Mouse (Mus musculus): ENCODE data around the gene Orai2. TPM values are rescaled to one million over a fixed set of nuclear protein-coding genes. Genes with fewer than 3 reads are reported as not detected.
A peak's percentile ranks its signal among the peaks of the same experiment; 100 is the strongest.

Gene Orai2
- polyA plus RNA-seq, 1 experiment from 2014 or later = 1.3 TPM

GRCm38 (mm10) chr5:136186723-136187122 is 16.2 kb upstream of the Orai2 start:
- H3K36me3 ChIP-seq (ENCODE audit: control insufficient read depth, insufficient read depth, low read length) = peaks cover 89% of the 10 kb centered on the region

DNA sequence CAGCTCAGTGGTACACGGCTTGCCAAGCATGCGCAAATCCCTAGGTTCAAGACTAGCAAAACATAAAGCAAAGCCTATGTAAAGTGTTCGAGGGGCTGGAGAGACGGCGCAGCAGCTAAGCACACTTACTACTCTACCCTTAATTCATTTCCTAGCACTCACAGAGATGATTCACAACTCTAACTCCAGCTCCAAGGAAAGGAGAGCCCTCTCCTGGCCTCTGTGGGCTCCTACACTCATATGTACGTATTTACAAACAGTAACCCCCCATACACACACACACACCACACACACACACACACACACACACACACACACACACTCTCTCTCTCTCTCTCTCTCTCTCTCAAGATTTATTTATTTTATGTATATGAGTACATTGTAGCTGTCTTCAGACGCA is 13.3 kb upstream of the Orai2 start:
- Histone ChIP-seq H3K4me3 (ENCODE audit: control insufficient read depth in 1 of 2, insufficient read depth in 1 of 2, low read depth in 1 of 2, low read length in 2 of 2) (no peak overlapping the region), H3K4me1 (ENCODE audit: control insufficient read depth in 2 of 2, insufficient read depth in 2 of 2, low read length in 2 of 2) (no peaks in the 10 kb centered on the region), H3K27me3 (ENCODE audit: control insufficient read depth, insufficient read depth, low read length) (no peaks in the 10 kb centered on the region), H3K27ac (replicated peaks in 1 of 2; ENCODE audit: control insufficient read depth in 1 of 2, insufficient read depth in 1 of 2, low read depth in 2 of 2, low read length in 2 of 2) (no peak overlapping the region), H3K4me2 (ENCODE audit: low read length) (no peak overlapping the region), H3K36me3 (ENCODE audit: control insufficient read depth, insufficient read depth, low read length) (peaks cover 90% of the 10 kb centered on the region), H3K9me3 (ENCODE audit: control insufficient read depth, low read length) (no peaks in the 10 kb centered on the region), H3K9ac (ENCODE audit: low read length) (no peak overlapping the region)
- no peak for ATAC-seq (ENCODE audit: insufficient number of reproducible peaks, insufficient read depth, low FRiP score, low read depth)
- WGBS = 94% methylated on average over 7 of the region's 7 CpGs

More at GRCm38 (mm10) chr5:136186723-136187122, 16.2 kb upstream of the Orai2 start:
- Histone ChIP-seq H3K27me3 (ENCODE audit: control insufficient read depth, insufficient read depth, low read length) (no peaks in the 10 kb centered on the region), H3K4me2 (ENCODE audit: low read length) (no peak overlapping the region), H3K27ac (replicated peaks in 1 of 2; ENCODE audit: control insufficient read depth in 1 of 2, insufficient read depth in 1 of 2, low read depth in 2 of 2, low read length in 2 of 2) (no peak overlapping the region), H3K9me3 (ENCODE audit: control insufficient read depth, low read length) (no peaks in the 10 kb centered on the region), H3K4me3 (ENCODE audit: control insufficient read depth in 1 of 2, insufficient read depth in 1 of 2, low read depth in 1 of 2, low read length in 2 of 2) (no peak overlapping the region), H3K4me1 (ENCODE audit: control insufficient read depth in 2 of 2, insufficient read depth in 2 of 2, low read length in 2 of 2) (no peaks in the 10 kb centered on the region), H3K9ac (ENCODE audit: low read length) (no peak overlapping the region)
- WGBS = 44% methylated on average over 4 of the region's 4 CpGs
- no peak for ATAC-seq (ENCODE audit: insufficient number of reproducible peaks, insufficient read depth, low FRiP score, low read depth)

DNA sequence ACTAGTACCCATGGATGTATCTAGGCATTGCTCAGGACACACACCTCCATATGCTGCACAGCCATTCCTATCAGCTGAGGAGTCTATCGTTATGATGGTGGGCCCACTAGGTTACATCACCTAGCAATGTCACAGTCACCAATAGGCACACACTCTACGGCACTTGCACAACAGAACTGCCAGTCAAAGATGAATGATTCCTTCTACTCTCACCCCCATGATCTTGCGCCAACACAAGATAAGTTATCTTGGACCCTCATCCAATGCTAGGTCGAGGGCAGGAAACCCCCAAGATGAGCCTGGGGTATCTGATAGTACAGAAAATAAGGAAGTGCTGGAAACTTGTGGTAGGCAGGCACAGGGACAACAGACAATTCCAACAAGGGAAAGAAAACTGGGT is 12.3 kb upstream of the Orai2 start:
- no peak overlapping the region for H3K4me3 ChIP-seq (ENCODE audit: control insufficient read depth in 1 of 2, insufficient read depth in 1 of 2, low read depth in 1 of 2, low read length in 2 of 2)
- peaks cover 87% of the 10 kb centered on the region for H3K36me3 ChIP-seq (ENCODE audit: control insufficient read depth, insufficient read depth, low read length)
- no peaks in the 10 kb centered on the region for H3K27me3 ChIP-seq (ENCODE audit: control insufficient read depth, insufficient read depth, low read length)
- H3K27ac ChIP-seq (replicated peaks in 1 of 2; ENCODE audit: control insufficient read depth in 1 of 2, insufficient read depth in 1 of 2, low read depth in 2 of 2, low read length in 2 of 2) = no peak overlapping the region
- no peaks in the 10 kb centered on the region for H3K4me1 ChIP-seq (ENCODE audit: control insufficient read depth in 2 of 2, insufficient read depth in 2 of 2, low read length in 2 of 2)
- ATAC-seq (ENCODE audit: insufficient number of reproducible peaks, insufficient read depth, low FRiP score, low read depth) = no peak
- no peak overlapping the region for H3K9ac ChIP-seq (ENCODE audit: low read length)
- H3K4me2 ChIP-seq (ENCODE audit: low read length) = no peak overlapping the region
- no peaks in the 10 kb centered on the region for H3K9me3 ChIP-seq (ENCODE audit: control insufficient read depth, low read length)
- WGBS = 73% methylated on average over 4 of the region's 4 CpGs

- ATAC-seq (ENCODE audit: insufficient number of reproducible peaks, insufficient read depth, low FRiP score, low read depth) = no peak
These were observed 11.5 kb upstream of the Orai2 start for GRCm38 (mm10) chr5:136182049-136182448.

DNA sequence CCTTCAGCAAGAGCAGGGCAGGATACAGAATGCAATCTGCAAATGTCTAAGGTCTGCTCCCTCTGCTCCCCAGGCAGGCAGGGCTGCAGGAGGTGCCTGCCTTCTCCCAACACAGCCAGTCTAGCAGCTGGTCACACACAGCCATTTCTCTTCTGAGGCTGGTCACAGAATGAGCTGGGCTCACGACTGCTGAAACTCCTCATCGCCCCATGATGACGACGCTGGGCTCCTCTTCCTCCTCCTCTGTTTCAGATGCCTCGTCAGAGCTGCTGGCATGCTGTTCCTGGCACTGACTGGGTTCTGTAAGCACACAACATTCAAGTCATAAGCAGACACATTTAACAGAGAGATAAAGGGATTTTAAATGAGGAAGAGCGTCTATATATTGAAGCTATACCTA is 10.7 kb upstream of the Orai2 start:
- Histone ChIP-seq H3K4me3 (ENCODE audit: control insufficient read depth in 1 of 2, insufficient read depth in 1 of 2, low read depth in 1 of 2, low read length in 2 of 2) (no peak overlapping the region), H3K4me1 (ENCODE audit: control insufficient read depth in 2 of 2, insufficient read depth in 2 of 2, low read length in 2 of 2) (peaks cover 0 to 4% of the 10 kb centered on the region in 2 experiments; a peak in 2 of 4 replicates), H3K9ac (ENCODE audit: low read length) (no peak overlapping the region), H3K27me3 (ENCODE audit: control insufficient read depth, insufficient read depth, low read length) (no peaks in the 10 kb centered on the region), H3K4me2 (ENCODE audit: low read length) (no peak overlapping the region), H3K36me3 (ENCODE audit: control insufficient read depth, insufficient read depth, low read length) (peaks cover 75% of the 10 kb centered on the region), H3K9me3 (ENCODE audit: control insufficient read depth, low read length) (no peaks in the 10 kb centered on the region), H3K27ac (replicated peaks in 1 of 2; ENCODE audit: control insufficient read depth in 1 of 2, insufficient read depth in 1 of 2, low read depth in 2 of 2, low read length in 2 of 2) (no peak overlapping the region)
- no peak for ATAC-seq (ENCODE audit: insufficient number of reproducible peaks, insufficient read depth, low FRiP score, low read depth)
- 87% methylated on average over 6 of the region's 6 CpGs for WGBS

More at GRCm38 (mm10) chr5:136182049-136182448, 11.5 kb upstream of the Orai2 start:
- WGBS = 84% methylated on average over 6 of the region's 6 CpGs
- no peak overlapping the region for H3K27ac ChIP-seq (replicated peaks in 1 of 2; ENCODE audit: control insufficient read depth in 1 of 2, insufficient read depth in 1 of 2, low read depth in 2 of 2, low read length in 2 of 2)
- peaks cover 0 to 3% of the 10 kb centered on the region in 2 experiments; a peak in 2 of 4 replicates for H3K4me1 ChIP-seq (ENCODE audit: control insufficient read depth in 2 of 2, insufficient read depth in 2 of 2, low read length in 2 of 2)
- no peak overlapping the region for H3K4me3 ChIP-seq (ENCODE audit: control insufficient read depth in 1 of 2, insufficient read depth in 1 of 2, low read depth in 1 of 2, low read length in 2 of 2)
- H3K36me3 ChIP-seq (ENCODE audit: control insufficient read depth, insufficient read depth, low read length) = peaks cover 79% of the 10 kb centered on the region
- H3K9ac ChIP-seq (ENCODE audit: low read length) = no peak overlapping the region
- H3K9me3 ChIP-seq (ENCODE audit: control insufficient read depth, low read length) = no peaks in the 10 kb centered on the region
- no peak overlapping the region for H3K4me2 ChIP-seq (ENCODE audit: low read length)
- H3K27me3 ChIP-seq (ENCODE audit: control insufficient read depth, insufficient read depth, low read length) = no peaks in the 10 kb centered on the region

- no peaks in the 10 kb centered on the region for H3K27me3 ChIP-seq (ENCODE audit: control insufficient read depth, insufficient read depth, low read length)
- no peak overlapping the region for H3K4me3 ChIP-seq (ENCODE audit: control insufficient read depth in 1 of 2, insufficient read depth in 1 of 2, low read depth in 1 of 2, low read length in 2 of 2)
- H3K9ac ChIP-seq (ENCODE audit: low read length) = no peak overlapping the region
- no peaks in the 10 kb centered on the region for H3K9me3 ChIP-seq (ENCODE audit: control insufficient read depth, low read length)
- no peak overlapping the region for H3K4me2 ChIP-seq (ENCODE audit: low read length)
- WGBS = 87% methylated on average over 5 of the region's 5 CpGs
- no peak for ATAC-seq (ENCODE audit: insufficient number of reproducible peaks, insufficient read depth, low FRiP score, low read depth)
- H3K4me1 ChIP-seq (ENCODE audit: control insufficient read depth in 2 of 2, insufficient read depth in 2 of 2, low read length in 2 of 2) = peaks cover 0 to 4% of the 10 kb centered on the region in 2 experiments; a peak in 2 of 4 replicates
- peaks cover 59% of the 10 kb centered on the region for H3K36me3 ChIP-seq (ENCODE audit: control insufficient read depth, insufficient read depth, low read length)
- H3K27ac ChIP-seq (replicated peaks in 1 of 2; ENCODE audit: control insufficient read depth in 1 of 2, insufficient read depth in 1 of 2, low read depth in 2 of 2, low read length in 2 of 2) = no peak overlapping the region
These were observed 9.1 kb upstream of the Orai2 start for GRCm38 (mm10) chr5:136179594-136179993.

- H3K9me3 ChIP-seq (ENCODE audit: control insufficient read depth, low read length) = no peaks in the 10 kb centered on the region
- WGBS = 38% methylated on average over 9 of the region's 9 CpGs
- H3K4me2 ChIP-seq (ENCODE audit: low read length) = no peak overlapping the region
- ATAC-seq (ENCODE audit: insufficient number of reproducible peaks, insufficient read depth, low FRiP score, low read depth) = no peak
- peak overlapping the region in 1 of 2 experiments; percentile 21; a peak in 1 of 4 replicates for H3K27ac ChIP-seq (replicated peaks in 1 of 2; ENCODE audit: control insufficient read depth in 1 of 2, insufficient read depth in 1 of 2, low read depth in 2 of 2, low read length in 2 of 2)
- no peak overlapping the region for H3K9ac ChIP-seq (ENCODE audit: low read length)
- peaks cover 6 to 9% of the 10 kb centered on the region in 2 experiments; a peak in 2 of 4 replicates for H3K4me1 ChIP-seq (ENCODE audit: control insufficient read depth in 2 of 2, insufficient read depth in 2 of 2, low read length in 2 of 2)
- H3K36me3 ChIP-seq (ENCODE audit: control insufficient read depth, insufficient read depth, low read length) = peaks cover 7% of the 10 kb centered on the region
- H3K4me3 ChIP-seq (ENCODE audit: control insufficient read depth in 1 of 2, insufficient read depth in 1 of 2, low read depth in 1 of 2, low read length in 2 of 2) = no peak overlapping the region
- H3K27me3 ChIP-seq (ENCODE audit: control insufficient read depth, insufficient read depth, low read length) = no peaks in the 10 kb centered on the region
These were observed 3.3 kb upstream of the Orai2 start for GRCm38 (mm10) chr5:136173606-136174463.
